Mouse (Mus musculus) adrenal gland, adult 8-10 months (tissue): ENCODE measurements around the gene Shkbp1. TPM values are rescaled to one million over a fixed set of nuclear protein-coding genes. Genes with fewer than 3 reads are reported as not detected.

ENCODE experiments used
- DNase-seq: peaks from one replicate; pipeline ENCODE4 v3.0.0; 2022
- total RNA-seq, 4 experiments: library from RNA; stranded (reverse); gene quantifications; 2 replicates each; pipeline ENCODE4 v1.2.4; 2022

Gene Shkbp1
- total RNA-seq, 4 experiments from 2014 or later = 19.4 to 41.1 (median 29.7) TPM

DNA sequence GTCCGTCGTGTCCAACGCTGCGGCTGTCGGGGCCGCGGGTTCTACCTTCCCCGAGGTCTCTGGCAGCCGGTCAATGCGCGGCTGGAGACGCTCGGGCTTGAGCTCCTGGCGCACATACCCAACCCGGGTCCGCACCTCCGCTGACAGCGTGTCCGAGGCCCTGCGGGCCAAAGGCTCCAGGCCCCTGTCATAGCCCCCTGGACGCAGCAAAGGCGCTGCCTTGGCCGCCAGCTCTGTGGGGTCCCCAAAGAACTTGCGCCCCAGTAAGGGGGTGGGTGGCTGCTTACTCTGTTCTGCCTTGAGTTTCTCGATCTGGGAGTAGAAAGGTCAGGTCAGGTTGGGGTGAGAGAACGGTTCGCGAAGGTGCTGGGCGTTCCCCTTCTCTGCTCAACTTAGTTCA lies 8.6 kb upstream of the Shkbp1 start:
- no peak for DNase-seq

DNA sequence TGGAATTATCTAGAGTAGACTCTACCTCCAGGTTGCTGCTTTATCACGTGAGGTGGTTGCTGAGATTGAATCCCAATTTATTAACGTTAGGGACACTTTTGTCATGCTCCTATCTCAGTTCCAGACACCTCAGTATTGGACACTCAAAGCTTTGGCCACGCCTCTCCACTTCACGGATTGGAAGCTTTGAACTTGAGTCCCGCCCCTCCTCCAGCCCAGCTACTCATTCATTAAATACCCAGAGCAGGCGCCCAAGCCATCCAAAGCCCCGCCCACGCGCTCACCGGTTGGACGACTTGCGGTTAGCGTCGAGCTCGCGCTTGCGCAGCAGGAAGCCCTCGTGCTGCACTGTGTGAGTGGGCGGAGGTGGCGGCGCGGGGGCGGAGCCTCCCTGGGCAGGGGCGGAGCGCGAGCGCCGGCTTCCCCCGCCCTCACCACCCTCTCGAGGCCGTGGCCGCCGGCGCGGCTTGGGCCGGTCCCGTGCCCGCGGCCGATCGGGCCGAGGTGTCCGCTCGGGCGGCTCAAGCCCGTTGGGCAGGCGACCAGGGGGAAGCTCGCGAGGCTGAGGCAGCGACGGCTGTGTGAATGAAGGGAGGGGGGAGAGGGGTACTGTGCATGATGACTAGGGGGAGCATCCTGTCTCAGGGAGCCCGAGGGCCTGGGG lies 5.6 kb upstream of the Shkbp1 start:
- DNase-seq = peak; percentile 99

DNA sequence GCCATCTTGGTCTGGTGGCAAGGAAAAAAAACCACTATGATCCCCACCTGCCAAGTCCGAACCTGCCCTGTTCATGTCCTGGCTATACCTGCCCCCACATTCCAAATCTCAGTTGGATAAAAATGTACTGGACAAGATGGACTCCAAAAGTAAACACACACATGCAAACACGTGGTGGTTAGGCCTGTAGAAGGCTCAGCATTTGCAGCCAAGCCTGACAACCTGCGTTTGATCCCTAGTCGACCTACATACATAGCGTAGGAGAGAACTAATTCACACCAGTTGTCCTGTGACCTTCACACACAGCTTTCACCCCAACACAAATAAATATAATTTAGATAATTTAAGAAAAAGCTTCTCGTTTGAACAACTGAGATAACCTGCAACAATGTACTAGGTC lies 4.9 kb upstream of the Shkbp1 start:
- no peak for DNase-seq

DNA sequence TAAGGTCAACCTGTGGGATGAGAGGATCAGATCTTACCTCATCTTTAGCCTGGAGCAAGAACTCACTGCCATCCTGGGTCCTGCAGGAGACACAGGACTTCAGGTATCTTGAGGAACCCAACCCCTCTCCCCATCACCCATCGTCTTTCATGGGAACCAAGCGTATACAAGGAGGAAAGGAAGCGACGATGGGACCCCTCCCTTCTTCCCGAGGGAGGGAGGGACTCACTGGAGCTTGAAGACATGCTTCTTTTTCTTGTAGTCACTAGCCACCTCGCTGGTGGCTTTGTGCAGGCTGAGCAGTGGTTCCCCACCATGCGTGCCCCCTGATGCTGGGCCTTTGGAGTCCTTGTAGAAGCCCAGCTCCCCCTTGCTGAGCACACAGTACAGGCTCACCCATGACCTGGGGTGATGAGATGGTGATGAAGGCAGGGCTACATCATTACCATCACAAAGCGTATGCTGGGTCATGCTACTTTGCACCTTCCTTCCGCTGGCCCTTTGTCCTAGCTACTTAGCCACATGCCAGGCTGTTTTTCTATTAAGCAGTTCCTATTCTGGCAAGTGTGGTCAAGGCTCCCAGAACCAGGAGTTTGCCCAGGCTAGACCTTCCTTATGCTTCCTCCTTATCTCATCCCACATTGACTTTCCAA lies 4.0 kb upstream of the Shkbp1 start:
- no peak for DNase-seq

DNA sequence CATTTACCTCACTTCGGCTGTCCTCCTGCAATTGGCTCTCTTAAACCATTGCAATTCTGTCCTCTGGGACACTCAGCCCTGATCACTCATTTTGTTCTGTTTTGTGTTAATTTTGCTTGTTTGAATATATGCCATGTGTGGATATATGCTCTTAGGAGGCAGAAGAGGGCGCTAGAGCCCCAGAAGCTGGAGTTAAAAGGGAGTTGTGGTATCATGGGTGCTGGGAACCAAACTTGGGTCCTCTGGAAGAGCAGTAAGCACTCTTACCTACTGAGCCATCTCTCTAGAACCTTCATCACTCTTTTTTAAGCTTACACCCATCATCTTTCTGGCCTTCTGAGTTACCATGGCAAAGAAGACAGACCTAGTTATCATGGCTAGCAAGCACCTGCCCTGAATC lies 3.3 kb upstream of the Shkbp1 start:
- no peak for DNase-seq

DNA sequence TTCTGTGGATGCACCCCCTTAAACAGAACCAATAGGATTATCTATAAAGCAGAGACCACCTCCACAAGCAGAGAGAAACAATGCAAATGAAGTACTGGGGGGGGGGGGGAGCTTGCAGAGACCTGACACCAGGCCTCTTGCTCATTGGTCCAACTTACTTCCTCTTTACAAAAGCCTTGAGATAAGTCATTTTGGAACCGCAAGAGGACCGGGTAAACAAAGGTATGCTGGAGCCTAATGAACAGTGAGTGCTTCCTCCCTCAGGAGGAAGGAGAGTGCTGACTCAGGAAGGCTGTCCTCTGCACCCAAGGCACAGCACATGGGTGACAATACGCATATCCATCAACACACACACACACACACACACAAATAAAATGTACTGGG lies 1.8 kb upstream of the Shkbp1 start:
- DNase-seq = no peak

DNA sequence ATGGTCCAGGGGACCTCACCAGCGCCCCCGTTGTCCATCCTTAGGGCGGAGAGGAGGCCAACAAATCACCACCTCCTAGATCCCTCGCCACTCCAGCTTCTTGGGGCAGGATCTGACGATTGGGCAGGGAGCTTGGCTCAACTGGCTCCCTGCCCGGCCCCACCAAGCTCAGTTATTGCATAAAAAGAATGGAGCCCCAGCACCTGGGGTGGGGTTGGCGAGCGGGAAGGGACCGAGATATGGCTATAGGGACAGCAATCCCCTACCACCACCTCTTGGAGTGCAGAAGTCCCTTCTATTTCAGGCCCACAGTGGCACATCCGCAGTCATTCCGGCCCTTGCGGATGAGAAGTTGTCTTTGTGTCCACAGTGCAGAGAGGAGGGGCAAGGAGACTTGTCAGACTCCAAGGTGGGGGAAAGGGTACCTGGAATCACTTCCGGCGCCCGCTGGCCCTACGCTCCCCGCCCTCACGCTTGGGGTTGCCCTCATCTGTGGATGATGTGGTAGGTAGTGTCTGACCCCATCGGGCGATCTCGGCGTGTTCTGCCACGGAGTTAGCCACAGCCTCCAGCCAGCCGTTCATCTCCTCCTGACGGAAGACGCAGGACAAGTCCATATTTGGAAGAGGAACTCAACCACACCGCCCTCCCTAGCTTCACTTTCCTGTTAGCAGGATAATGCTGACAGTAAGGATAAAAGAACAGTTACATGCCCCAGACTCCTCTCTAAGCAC lies 1.2 kb upstream of the Shkbp1 start, which contains the start of gene Gm20479:
Gene Gm20479 (minus strand): TSS at position 559 of the 734 bp plus-strand sequence.
- DNase-seq = no peak

DNA sequence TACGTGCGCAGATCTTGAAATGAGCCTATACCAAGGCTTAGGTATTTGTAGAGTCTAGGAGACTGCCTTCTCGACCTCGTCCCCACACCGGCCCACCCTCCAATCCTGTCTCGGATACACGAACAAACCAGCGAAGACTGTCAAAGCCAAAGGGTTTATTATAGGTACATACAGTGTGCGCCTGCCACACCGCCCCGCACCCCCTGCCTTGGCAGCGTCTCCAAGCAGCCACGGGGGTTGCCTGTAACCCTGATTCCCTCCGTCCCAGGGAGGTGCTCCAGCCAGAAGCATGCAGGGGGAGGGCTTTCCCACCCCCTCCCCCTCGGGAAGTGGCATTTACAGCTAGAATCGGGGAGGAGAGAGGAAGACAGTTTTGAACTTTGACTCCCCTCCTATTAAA lies 429 bp upstream of the Shkbp1 start:
- peak; percentile 30 for DNase-seq

DNA sequence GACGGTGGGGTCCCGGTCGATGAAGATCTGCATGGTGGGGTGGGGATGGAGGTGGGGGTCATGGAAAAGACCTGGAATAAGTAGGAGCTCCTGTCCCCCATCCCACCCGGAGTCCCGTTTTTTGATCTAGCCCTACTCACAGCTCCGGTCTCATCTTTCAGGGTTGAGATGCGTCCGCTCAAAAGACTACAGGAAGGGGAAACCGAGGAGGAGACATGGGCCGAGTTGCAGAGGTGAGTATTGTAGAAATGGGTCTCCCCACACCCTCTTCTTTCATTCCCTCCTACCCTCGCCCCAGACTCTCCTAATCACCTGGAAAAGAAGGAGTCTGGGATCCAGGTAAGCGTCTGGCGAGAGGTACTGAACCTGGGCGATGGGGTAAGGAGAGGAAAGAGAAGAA lies 558 bp downstream of the Shkbp1 start:
- DNase-seq = no peak

DNA sequence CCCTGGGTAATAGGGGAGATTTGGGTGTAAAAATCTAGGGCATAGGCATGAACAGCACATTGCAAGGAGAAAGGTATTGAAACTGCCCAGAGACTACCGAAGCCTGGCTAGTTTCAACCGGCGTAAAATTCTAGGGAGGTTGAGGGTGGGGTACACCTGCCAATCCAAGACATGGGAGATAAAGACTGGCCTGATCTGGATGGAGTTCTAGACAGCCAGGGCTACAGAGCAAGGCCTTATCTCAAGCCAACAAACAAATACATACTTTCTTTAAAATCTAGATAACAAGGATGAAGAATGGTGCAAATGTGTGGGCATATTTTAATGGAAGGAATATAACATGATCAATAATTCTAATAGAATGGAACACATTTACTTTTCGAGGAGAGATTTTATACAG lies 1.0 kb downstream of the Shkbp1 start:
- DNase-seq = no peak

DNA sequence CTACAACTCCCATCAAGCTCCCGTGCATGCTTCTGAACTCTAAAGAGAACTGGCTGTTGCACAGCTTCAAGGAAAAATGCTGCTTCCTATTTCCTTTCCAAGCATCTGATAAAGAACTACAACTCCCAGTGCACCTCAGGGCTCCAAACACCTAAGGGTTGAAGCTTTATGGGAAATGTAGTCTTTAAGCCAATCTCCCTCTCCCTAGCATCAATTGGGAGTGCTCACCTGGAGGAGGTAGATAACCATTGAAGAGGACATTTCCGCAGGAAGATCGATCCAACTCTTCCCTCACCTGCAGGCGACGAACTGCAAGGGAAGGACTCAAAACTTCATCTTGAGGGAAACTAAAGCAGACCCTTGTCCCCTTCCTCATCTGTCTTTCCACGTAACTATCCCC lies 1.7 kb downstream of the Shkbp1 start:
- no peak for DNase-seq

DNA sequence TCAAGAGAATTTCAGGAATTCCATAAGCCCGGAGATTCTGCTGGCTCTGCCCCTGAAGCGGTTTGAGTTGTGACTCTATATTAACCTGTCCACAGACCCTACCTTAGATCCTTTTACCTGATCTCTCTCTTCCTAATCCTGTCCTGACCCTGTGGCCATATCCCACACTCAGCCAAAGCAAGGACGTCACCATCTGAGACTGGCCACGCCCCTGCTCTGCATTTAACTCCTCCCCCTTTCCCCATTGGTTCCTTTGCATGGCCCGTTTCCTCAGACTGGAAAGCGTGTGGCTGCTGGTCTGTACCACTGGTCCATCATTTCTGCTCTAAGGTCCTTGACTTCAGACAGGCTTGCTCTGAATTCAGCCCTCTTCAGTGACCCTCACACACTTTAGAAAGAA lies 10.4 kb downstream of the Shkbp1 start:
- no peak for DNase-seq

DNA sequence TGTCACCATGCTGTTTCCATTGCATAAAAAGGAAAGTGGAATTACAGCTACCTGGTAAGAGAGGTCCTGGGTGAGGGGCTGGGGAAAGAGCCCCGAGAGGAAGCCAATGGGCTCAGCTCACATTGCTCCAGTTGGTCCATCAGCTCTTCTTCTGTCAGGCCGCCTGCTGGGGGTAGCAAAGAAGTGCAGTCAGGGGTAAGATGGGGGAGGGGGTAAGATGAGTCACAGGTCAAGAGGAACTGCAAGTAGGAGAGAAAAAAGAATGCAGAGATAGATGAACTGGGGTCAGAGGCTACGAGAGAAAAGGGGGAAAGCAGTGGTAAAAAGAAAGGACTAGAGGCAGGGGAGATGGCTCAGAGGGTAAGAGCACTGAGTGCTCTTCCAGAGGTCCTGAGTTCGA lies 13.2 kb downstream of the Shkbp1 start:
- no peak for DNase-seq

DNA sequence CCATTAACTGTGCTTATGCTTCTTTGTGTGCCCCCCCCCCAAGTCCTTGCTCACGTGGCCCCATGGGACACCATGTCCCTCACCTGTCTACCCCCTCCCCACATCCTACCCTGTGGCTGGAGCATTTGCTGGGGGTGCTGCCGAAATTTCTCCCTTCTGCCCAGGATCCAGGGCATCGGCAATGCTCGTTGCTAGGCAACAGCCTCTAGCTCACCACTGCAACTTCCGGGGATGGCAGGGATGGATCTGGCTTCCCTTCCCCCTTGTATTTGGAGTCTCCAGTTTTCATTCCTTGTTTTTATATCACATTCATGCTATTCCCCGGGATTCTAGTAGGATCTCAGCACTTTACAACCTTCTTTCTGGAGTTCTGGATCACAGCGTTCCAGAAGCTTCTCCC lies 16.3 kb downstream of the Shkbp1 start:
- DNase-seq = no peak

DNA sequence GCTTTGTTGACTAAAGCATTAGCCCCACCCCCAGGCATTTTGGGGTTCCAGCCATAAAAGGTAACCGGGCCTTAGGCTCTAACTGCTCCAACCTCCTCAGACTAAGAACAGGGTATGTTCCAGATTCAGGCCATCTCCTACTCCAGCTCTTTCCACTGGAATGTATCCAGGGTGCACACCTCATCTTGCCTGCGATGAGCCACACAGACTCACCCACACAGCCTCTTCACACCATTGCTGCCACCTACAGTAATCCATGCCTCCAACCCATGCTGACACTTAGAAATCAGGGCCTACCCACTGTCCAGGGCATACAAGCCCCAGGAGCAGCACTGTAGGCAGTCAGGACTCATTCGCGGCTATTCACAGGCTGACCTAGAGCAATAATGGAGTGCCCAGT lies 16.7 kb downstream of the Shkbp1 start:
- DNase-seq = no peak

DNA sequence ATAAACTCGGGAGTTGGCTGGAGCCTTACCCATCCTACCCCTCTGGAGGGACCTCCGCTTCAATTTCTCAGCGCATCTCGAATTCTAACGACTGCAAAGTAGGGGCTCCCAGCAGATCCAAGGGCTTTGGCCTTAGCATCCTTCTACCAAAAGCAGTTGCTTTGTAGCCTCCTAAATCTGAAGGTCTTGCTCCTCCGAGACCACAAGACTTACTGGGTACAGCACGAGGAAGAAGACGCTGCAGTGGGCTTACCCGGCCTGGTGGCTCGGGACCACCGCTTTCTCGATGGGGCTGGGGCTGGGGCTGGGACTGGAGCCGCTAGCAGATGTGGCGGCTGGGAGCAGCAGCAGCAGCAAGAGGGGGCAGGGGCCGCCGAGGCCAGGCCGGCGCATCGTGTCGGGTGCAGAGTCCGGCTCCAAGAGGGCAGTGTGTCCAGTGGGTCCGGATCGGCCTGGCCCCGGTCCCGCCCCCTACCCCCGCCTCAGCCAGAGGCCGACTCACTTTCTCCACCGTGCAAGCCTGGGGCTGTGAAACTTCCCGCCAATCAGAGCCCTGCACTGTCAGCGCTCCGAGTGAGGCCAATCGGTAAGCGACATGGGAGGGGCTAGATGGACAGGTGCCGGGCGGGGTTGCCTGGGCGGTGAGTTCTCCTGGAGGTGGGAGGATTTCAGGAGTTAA lies 18.5 kb downstream of the Shkbp1 start, which contains the start of gene Ltbp4:
Gene Ltbp4 (minus strand): TSS at position 518 of the 679 bp plus-strand sequence.
- no peak for DNase-seq

DNA sequence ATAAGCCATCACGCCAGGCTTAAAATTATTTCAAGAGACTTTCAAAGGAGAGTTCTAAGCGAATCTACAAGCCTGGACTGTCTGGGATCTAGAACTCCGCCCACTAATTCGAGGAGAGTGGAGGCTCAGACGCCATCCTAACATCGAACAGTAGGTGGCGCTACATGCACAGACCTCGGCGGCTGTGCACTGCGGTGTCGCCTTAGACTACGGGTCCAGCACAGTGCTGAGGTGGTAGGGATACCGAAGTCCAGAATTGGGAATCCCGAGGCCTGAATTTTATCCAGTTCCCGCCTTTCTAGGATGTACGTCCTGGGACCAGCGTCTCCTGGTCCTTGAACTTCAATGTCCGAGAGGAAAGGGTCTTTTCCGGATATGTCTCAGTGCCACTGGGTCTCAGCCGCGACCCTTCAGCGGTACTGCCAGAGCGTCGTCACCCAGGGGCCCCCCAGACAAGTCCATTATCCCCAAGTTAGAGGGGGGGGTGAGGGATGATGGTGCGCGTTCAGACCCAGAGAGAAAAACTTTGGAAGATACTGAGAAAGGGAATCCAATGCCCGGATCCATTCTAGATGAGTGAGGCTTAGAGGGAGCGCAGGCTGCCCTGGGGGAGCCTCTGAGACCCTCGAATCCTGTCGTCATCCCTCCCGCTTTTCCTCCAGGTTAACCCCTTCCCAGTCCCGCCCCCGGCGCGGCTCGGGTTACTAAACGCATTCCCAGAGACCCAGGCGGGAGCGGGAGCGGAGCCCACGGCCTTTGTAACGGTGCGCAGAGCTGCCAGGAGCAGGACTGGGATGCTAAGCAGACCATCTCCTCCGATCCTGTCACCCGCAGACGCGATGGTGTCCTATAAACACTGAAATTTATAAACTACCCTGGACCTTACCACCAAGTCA lies 19.6 kb downstream of the Shkbp1 start:
- DNase-seq = peak; percentile 76

DNA sequence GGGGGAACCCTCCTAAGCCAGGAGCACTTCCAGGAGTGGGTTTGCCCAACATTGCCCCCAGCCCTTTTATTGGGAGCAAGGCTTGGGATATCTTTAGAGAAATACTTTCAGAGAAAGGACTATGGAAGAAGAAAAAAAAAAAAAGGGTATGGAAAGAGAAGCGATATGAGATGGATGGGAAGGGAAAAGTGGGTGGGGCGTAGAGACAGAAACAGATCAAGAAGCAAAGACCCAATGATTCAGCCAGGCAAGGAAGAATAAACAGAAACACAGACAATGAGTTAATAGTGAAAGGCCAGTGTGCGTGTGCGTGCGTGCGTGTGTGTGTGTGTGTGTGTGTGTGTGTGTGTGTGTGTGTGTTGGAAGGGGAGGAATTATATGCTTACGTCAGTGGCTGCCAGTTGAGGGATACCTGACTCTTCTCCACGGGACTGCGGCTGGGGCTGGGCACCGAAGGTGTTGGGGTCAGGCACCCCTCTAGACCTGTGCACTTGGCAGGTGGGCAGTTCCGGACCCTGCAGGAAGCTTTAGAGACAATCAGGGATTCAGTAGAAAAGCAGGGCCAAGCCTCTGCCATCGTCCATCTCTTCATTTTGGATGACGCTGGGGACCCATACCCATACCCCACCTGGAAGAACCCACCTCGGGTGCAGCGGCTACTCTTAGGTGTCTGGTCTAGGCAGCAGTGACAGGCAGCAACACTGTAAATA lies 20.7 kb downstream of the Shkbp1 start:
- no peak for DNase-seq

DNA sequence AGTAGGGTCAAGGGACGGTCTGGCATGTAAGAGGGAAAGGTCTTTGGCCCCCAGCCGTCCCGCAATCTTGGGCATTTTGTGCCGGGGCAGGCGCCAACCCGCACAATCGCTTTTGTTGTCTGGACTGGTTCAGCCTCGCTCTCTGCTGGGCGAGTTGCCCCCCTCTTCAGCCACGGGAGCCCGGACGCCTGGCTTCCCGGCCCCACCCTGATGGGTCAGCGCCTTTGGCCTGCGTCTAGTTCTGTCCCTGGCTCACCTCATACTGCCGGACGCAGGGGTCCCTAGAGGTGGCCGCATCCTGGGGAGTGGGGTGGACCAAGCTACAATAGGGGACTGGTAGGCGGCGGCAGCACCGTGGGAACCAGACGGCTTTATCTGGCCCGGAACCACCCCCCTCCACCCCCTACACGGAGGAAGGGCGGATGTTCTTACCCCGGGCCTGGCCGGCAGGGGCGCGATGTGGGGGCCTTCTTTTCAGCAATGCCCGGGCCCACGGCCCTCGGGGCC lies 21.4 kb downstream of the Shkbp1 start:
- DNase-seq = no peak

DNA sequence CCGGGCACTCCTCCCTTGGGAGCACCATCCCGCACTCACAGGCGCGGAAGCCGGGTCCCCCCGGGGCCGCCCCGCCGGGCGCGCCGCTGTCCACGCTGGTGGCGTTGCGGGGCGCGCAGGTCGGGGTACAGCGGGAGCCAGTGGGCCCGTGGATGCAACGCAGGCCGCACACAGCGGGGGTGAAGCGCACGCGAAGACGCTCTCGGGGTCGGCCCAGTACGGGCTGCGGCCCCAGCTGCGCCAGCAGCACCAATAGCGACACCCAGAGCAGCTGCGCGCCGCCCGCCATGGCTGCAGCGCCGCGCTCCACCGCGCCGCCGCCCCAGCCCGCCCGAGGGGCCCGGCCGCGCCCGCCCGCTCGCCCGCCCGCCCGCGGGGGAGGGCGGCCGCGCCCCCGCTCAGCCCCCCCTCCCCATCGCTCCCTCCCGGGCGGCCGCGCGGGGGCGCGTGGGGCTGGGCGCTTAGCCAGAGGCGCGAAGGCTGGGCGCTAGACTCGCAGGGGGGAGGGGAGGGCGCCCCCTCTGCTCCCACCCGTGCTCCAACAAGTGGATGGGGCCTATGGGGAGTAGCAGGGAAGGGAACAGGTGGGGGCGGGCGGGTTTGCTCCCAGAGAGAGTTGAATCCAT lies 22.4 kb downstream of the Shkbp1 start:
- DNase-seq = no peak
